Mouse (Mus musculus) forebrain, embryonic 10.5 days (tissue): Measurements from ENCODE around the gene Olfr1354. TPM values are rescaled to one million over a fixed set of nuclear protein-coding genes. Genes with fewer than 3 reads are reported as not detected.
"Not testable (repeated sequence)": the region's sequence is repeated elsewhere in the genome, so short reads cannot be mapped to it uniquely, and the experiment has no call there.

Experiments used
- DNase-seq: peaks from one replicate; pipeline ENCODE4 v3.0.0-alpha.2; 2017; ENCODE audit warnings: low spot score; ENCODE audit errors: extremely low spot score
- H3K27ac ChIP-seq: fragments of 300-500 bp; sonication (generic); 2 replicates; pipeline ENCODE4 v1.5.1; 2016; ENCODE audit warnings: mild to moderate bottlenecking
- H3K27me3 ChIP-seq: fragments of 300-500 bp; sonication (generic); 2 replicates; pipeline ENCODE4 v1.6.1; 2016; ENCODE audit warnings: mild to moderate bottlenecking; ENCODE audit not compliant: poor library complexity, severe bottlenecking
- H3K36me3 ChIP-seq: fragments of 300-500 bp; sonication (generic); replicated peaks from 2 replicates; pipeline ENCODE4 v1.6.1; 2016; ENCODE audit warnings: mild to moderate bottlenecking, moderate library complexity
- H3K4me1 ChIP-seq: fragments of 300-500 bp; sonication (generic); 2 replicates; pipeline ENCODE4 v1.6.1; 2016
- H3K4me3 ChIP-seq: fragments of 300-500 bp; sonication (generic); 2 replicates; pipeline ENCODE4 v1.5.1; 2016; ENCODE audit warnings: mild to moderate bottlenecking, moderate library complexity
- H3K9me3 ChIP-seq: fragments of 300-500 bp; sonication (generic); 2 replicates; pipeline ENCODE4 v1.6.1; 2016; ENCODE audit warnings: mild to moderate bottlenecking, moderate library complexity
- WGBS: fragments of 180-500 bp; shearing (Covaris S2); methylation state at CpG from one replicate; pipeline ENCODE4 v1.1.7; 2016; 5-methylcytosine and 5-hydroxymethylcytosine counted together
- polyA plus RNA-seq: library from polyadenylated mRNA; unstranded; fragments of >200 nt; fragmentation: Nextera tagmentation; extraction: Ambion mirVana; gene quantifications from 2 replicates; pipeline ENCODE4 v1.2.1, GENCODE M21; 2016

Gene Olfr1354
- polyA plus RNA-seq = not detected in 2 replicates

DNA sequence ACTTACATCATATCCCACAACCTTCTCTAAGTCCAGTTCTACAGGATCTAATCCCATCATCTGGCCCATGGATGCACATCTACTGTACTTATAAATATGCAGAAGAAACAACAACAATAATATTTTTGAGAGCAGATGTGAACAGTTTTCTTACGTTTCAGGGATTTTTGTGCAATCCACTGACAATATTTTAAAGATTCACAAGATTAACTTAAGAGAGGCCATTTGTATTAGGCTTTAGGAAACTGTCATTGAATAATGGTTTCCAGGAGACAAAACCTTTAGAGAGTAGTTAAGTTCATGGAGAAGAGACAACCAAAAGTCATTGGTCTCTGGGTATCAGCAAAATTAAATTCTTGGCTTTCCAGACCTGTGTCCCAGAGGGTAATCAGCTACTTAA, at the start of gene Olfr1354:
Olfr1354 (plus strand) TSS at position 301 of the 400 bp plus-strand sequence.
- 83% methylated on average over 1 of the region's 1 CpGs for WGBS
- not testable (repeated sequence) for H3K27me3 ChIP-seq, H3K36me3 ChIP-seq, H3K4me3 ChIP-seq, H3K4me1 ChIP-seq, H3K27ac ChIP-seq, DNase-seq, H3K9me3 ChIP-seq

DNA sequence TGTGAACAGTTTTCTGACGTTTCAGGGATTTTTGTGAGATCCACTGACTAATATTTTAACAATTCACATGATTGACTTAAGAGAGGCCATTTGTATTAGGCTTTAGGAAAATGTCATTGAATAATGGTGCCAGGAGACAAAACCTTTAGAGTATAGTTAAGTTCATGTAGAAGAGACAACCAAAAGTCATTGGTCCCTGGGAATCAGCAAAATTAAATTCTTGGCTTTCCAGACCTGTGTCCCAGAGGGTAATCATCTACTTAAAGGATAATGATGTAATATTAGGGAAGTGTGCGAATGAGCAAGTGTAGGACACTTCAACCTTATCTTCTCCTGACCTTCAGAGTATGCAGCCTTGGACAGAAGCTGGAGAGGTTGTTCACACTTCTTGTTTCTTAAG, 37.7 kb upstream of the Olfr1354 start, which contains the start of gene Olfr1355:
Olfr1355 (plus strand) TSS at position 301 of the 400 bp plus-strand sequence.
- no peak for DNase-seq
- WGBS = 82% methylated on average over 2 of the region's 2 CpGs

DNA sequence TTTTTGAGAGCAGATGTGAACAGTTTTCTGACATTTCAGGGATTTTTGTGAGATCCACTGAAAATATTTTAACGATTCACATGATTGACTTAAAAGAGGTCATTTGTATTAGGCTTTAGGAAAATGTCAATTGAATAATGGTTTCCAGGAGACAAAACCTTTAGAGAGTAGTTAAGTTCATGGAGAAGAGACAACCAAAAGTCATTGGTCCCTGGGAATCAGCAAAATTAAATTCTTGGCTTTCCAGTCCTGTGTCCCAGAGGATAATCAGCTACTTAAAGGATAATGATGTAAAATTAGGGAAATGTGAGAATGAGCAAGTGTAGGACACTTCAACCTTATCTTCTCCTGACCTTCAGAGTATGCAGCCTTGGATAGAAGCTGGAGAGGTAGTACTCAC, 37.4 kb downstream of the Olfr1354 start, which contains the start of gene Olfr8:
Olfr8 (plus strand) TSS at position 301 of the 400 bp plus-strand sequence.
- H3K4me3 ChIP-seq, H3K4me1 ChIP-seq, DNase-seq, H3K27ac ChIP-seq, H3K9me3 ChIP-seq, H3K36me3 ChIP-seq, H3K27me3 ChIP-seq: not testable (repeated sequence)
- WGBS = 84% methylated on average over 1 of the region's 1 CpGs

More for the DNA sequence above, 37.7 kb upstream of the Olfr1354 start, which contains the start of gene Olfr1355:
- Histone ChIP-seq H3K4me3 (no peak within 1 kb of the TSS), H3K36me3 (no peaks in the 10 kb centered on the region), H3K9me3 (peaks cover 6% of the 10 kb centered on the region), H3K4me1 (no peaks in the 10 kb centered on the region), H3K27me3 (no peaks in the 10 kb centered on the region), H3K27ac (no peak within 1 kb of the TSS)

DNA sequence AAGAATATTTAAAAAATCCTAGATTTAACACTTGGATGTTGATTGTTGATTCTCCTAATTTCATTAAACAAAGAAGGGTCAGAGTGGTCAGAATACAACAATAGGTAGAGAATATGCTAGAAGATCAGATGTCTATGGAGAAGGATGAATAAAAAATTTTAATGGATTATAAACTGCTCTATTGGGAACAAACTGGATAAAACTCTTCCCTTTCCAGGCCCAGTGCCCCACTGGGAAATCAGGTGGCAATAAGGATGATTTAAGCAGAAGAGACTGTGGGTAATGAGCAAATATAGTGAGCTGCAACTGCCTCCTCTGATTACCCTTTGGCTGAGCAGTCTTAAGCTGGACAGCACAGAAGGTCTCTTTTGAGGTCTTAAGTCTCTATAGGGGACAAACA, 50.0 kb downstream of the Olfr1354 start, which contains the start of gene Olfr1353:
Olfr1353 (plus strand) TSS at position 301 of the 400 bp plus-strand sequence.
- H3K9me3 ChIP-seq, H3K27ac ChIP-seq, H3K4me1 ChIP-seq, H3K27me3 ChIP-seq, H3K4me3 ChIP-seq, DNase-seq, H3K36me3 ChIP-seq: not testable (repeated sequence)

Other genes starting within 250 kb of the Olfr1354 start
- not detected in 2 replicates for gene Casp14, start 194.9 kb upstream of the Olfr1354 start, polyA plus RNA-seq
- 0.15 and 0.19 TPM in 2 replicates for gene Ccdc105, start 160.1 kb upstream of the Olfr1354 start, polyA plus RNA-seq
- gene Slc1a6, start 132.7 kb upstream of the Olfr1354 start, polyA plus RNA-seq = 1.5 and 1.9 TPM in 2 replicates
- not detected in 2 replicates for gene Olfr1356, start 61.0 kb upstream of the Olfr1354 start, polyA plus RNA-seq
- not detected in 2 replicates for gene Olfr1355, start 37.6 kb upstream of the Olfr1354 start, polyA plus RNA-seq
- gene Olfr8, start 37.5 kb downstream of the Olfr1354 start, polyA plus RNA-seq = not detected in 2 replicates
- gene Olfr1353, start 50.1 kb downstream of the Olfr1354 start, polyA plus RNA-seq = not detected in 2 replicates
- gene Olfr1352, start 67.9 kb downstream of the Olfr1354 start, polyA plus RNA-seq = not detected in 2 replicates
- gene Olfr1351, start 99.3 kb downstream of the Olfr1354 start, polyA plus RNA-seq = not detected in 2 replicates
- gene Olfr57, start 115.6 kb downstream of the Olfr1354 start, polyA plus RNA-seq = 0.12 TPM in 1 of 2 replicates, not detected in the other
- gene 2610008E11Rik, start 184.4 kb downstream of the Olfr1354 start, polyA plus RNA-seq = 25.8 TPM in 2 replicates
- gene Vmn2r80, start 235.6 kb downstream of the Olfr1354 start, polyA plus RNA-seq = not detected in 2 replicates